Mouse (Mus musculus) myocyte (in vitro differentiated cells): ENCODE results near the gene Cbr2. TPM values are rescaled to one million over a fixed set of nuclear protein-coding genes. Genes with fewer than 3 reads are reported as not detected.

Experiments used
- H3K27me3 ChIP-seq: one replicate; pipeline ENCODE4 v1.6.1; 2011; ENCODE audit not compliant: control insufficient read depth, insufficient read depth, insufficient read length
- H3K36me3 ChIP-seq: one replicate; pipeline ENCODE4 v1.6.1; 2011; ENCODE audit not compliant: control insufficient read depth, insufficient read depth
- H3K4me2 ChIP-seq: one replicate; pipeline ENCODE4 v1.6.1; 2011; ENCODE audit warnings: low read depth, control low read depth
- H3K4me3 ChIP-seq: one replicate; pipeline ENCODE4 v1.5.1; 2011; ENCODE audit warnings: mild to moderate bottlenecking, control low read depth, moderate library complexity
- H3K79me2 ChIP-seq: one replicate; pipeline ENCODE4 v1.6.1; 2011; ENCODE audit not compliant: control insufficient read depth, insufficient read depth
- H3ac ChIP-seq: one replicate; pipeline ENCODE4 v1.6.1; 2011; ENCODE audit not compliant: control insufficient read depth, insufficient read length
- CEBPB ChIP-seq: IDR thresholded peaks from 2 replicates; pipeline ENCODE4 v1.6.1; 2011; ENCODE audit warnings: mild to moderate bottlenecking, moderate library complexity; ENCODE audit not compliant: poor library complexity, insufficient read depth, severe bottlenecking
- E2F4 ChIP-seq: IDR thresholded peaks from one replicate; pipeline ENCODE4 v1.6.1; 2011; ENCODE audit warnings: mild to moderate bottlenecking, control low read depth, moderate library complexity; ENCODE audit not compliant: insufficient read depth
- MAX ChIP-seq: IDR thresholded peaks from one replicate; pipeline ENCODE4 v1.6.1; 2011; ENCODE audit warnings: low read depth, mild to moderate bottlenecking, control low read depth
- MYOD1 ChIP-seq, 3 experiments: IDR thresholded peaks; one replicate each; pipeline ENCODE4 v1.6.1; 2011; ENCODE audit warnings: control low read depth in 2 of 3, low read depth in 2 of 3, mild to moderate bottlenecking in 2 of 3, moderate library complexity in 1 of 3; ENCODE audit not compliant: insufficient read length in 2 of 3, control insufficient read depth in 1 of 3
- MYOG ChIP-seq, 3 experiments: IDR thresholded peaks; one replicate each; pipeline ENCODE4 v1.6.1; 2011; ENCODE audit warnings: control low read depth in 2 of 3, low read depth in 2 of 3, mild to moderate bottlenecking in 2 of 3; ENCODE audit not compliant: insufficient read length in 2 of 3, control insufficient read depth in 1 of 3, insufficient read depth in 1 of 3
- POLR2A ChIP-seq: IDR thresholded peaks from one replicate; pipeline ENCODE4 v1.6.1; 2011; ENCODE audit warnings: low read depth, mild to moderate bottlenecking, control low read depth, moderate library complexity; ENCODE audit not compliant: insufficient read length
- POLR2AphosphoS2 ChIP-seq: IDR thresholded peaks from one replicate; pipeline ENCODE4 v1.6.1; 2011; ENCODE audit warnings: low read depth, control low read depth; ENCODE audit not compliant: insufficient read length
- REST ChIP-seq: IDR thresholded peaks from one replicate; pipeline ENCODE4 v1.6.1; 2011; ENCODE audit warnings: mild to moderate bottlenecking, control low read depth, moderate library complexity; ENCODE audit not compliant: insufficient read depth, insufficient read length
- SRF ChIP-seq: IDR thresholded peaks from one replicate; pipeline ENCODE4 v1.6.1; 2011; ENCODE audit warnings: low read depth; ENCODE audit not compliant: control insufficient read depth, insufficient read length
- TCF12 ChIP-seq: IDR thresholded peaks from one replicate; pipeline ENCODE4 v1.6.1; 2011; ENCODE audit warnings: mild to moderate bottlenecking, control low read depth; ENCODE audit not compliant: poor library complexity, insufficient read depth, severe bottlenecking
- TCF3 ChIP-seq: IDR thresholded peaks from one replicate; pipeline ENCODE4 v1.6.1; 2011; ENCODE audit warnings: low read depth, control low read depth; ENCODE audit not compliant: insufficient read length
- USF1 ChIP-seq: IDR thresholded peaks from one replicate; pipeline ENCODE4 v1.6.1; 2011; ENCODE audit warnings: low read depth, mild to moderate bottlenecking, control low read depth, moderate library complexity
- polyA plus RNA-seq: library from polyadenylated mRNA; unstranded; fragments of >200 nt; fragmentation: generic; extraction: Trizol; gene quantifications from one replicate; pipeline ENCODE4 v1.2.1, GENCODE M21; 2012; ENCODE audit warnings: missing spikeins

The Cbr2 gene
- polyA plus RNA-seq, 1 experiment, result 183 TPM

- Histone ChIP-seq H3K36me3 (peaks cover 7% of the 10 kb centered on the region), H3K27me3 (no peaks in the 10 kb centered on the region), H3ac (peak overlapping the region; percentile 7), H3K79me2 (no peaks in the 10 kb centered on the region), H3K4me2 (peak overlapping the region; percentile 97), H3K4me3 (peak overlapping the region; percentile 63)
- no peak for TF ChIP-seq CEBPB
- TF ChIP-seq USF1, result no peak
- no peak for TF ChIP-seq POLR2A
- no peak for TF ChIP-seq E2F4
- TF ChIP-seq TCF3, result no peak
- no peak for TF ChIP-seq MAX
- TF ChIP-seq SRF, result no peak
- no peak for TF ChIP-seq MYOD1 (IDR thresholded peaks at IDR 0.05; ENCODE audit: control insufficient read depth in 1 of 3, insufficient read length in 2 of 3, low read depth in 2 of 3)
- TF ChIP-seq POLR2AphosphoS2, result no peak
- TF ChIP-seq TCF12, result no peak
- TF ChIP-seq MYOG (IDR thresholded peaks at IDR 0.05; ENCODE audit: control insufficient read depth in 1 of 3, insufficient read depth in 1 of 3, insufficient read length in 2 of 3, low read depth in 2 of 3), result no peak
- no peak for TF ChIP-seq REST
Measured at GRCm38 (mm10) chr11:120714546-120714945, 17.4 kb downstream of the Cbr2 start.

- Histone ChIP-seq H3K4me2 (peak within 1 kb of the TSS; percentile 97), H3K27me3 (no peaks in the 10 kb centered on the region), H3ac (peak within 1 kb of the TSS; percentile 7), H3K36me3 (peaks cover 7% of the 10 kb centered on the region), H3K79me2 (no peaks in the 10 kb centered on the region), H3K4me3 (peak within 1 kb of the TSS; percentile 63)
- TF ChIP-seq TCF3 (no peak), SRF (peak; percentile 53), TCF12 (no peak), USF1 (no peak), MAX (no peak), MYOG (IDR thresholded peaks at IDR 0.05; ENCODE audit: control insufficient read depth in 1 of 3, insufficient read depth in 1 of 3, insufficient read length in 2 of 3, low read depth in 2 of 3) (no peak), POLR2A (peak; percentile 56), REST (no peak), POLR2AphosphoS2 (peak; percentile 46), E2F4 (peak; percentile 67), CEBPB (no peak), MYOD1 (IDR thresholded peaks at IDR 0.05; ENCODE audit: control insufficient read depth in 1 of 3, insufficient read length in 2 of 3, low read depth in 2 of 3) (peak in 1 of 3 experiments; percentile 7)
Measured at GRCm38 (mm10) chr11:120713580-120714518, 18.1 kb downstream of the Cbr2 start, which contains the start of the genes Cenpx and Lrrc45. TSS of gene Cenpx (minus strand) at chr11:120713738. TSS of gene Lrrc45 (plus strand) at chr11:120713925.

DNA sequence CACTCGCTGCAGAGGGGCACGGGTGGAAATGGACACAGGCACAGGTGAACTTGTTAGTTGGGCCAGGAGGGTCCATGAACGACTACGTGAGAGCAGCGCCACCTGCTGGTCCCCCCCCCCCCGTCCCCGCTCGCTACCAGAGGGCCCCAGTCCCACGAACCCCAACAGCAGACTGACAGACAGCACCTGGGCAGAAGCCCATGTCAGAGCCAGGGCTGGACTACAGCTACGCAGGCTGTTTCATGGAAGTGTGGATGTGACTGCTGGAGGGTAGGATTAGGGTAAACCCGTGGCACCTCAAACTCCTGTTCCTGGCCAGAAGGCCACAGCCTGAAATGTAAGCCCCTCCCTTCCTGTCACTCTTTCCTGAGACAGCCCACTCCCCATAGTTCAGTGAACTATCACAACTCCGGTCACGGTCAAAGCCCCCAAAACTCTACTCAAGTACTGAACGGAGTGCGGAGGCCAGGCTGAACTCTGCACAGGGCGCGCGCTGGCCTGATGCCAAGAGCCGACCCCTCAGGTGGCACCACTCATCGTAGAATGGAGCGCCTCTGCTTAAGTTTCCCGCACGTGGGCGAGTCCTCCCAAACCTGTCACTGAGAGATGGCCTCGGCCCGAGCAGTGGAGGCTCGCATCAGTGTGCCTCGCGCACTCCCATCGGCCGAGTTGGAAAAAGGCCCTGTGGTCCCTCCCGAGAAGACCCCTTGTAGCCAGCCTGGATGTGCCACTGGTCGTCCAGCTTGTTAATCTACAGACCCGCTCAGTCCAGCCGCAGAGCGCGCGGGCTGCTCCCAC, 18.9 kb downstream of the Cbr2 start:
- Histone ChIP-seq H3ac (peak overlapping the region; percentile 7), H3K79me2 (no peaks in the 10 kb centered on the region), H3K4me3 (peak overlapping the region; percentile 63), H3K36me3 (peaks cover 7% of the 10 kb centered on the region), H3K4me2 (peak overlapping the region; percentile 91), H3K27me3 (no peaks in the 10 kb centered on the region)
- TF ChIP-seq REST (no peak), TCF3 (no peak), SRF (no peak), E2F4 (no peak), MYOG (IDR thresholded peaks at IDR 0.05; ENCODE audit: control insufficient read depth in 1 of 3, insufficient read depth in 1 of 3, insufficient read length in 2 of 3, low read depth in 2 of 3) (no peak), MYOD1 (IDR thresholded peaks at IDR 0.05; ENCODE audit: control insufficient read depth in 1 of 3, insufficient read length in 2 of 3, low read depth in 2 of 3) (peak in 2 of 3 experiments; percentile 6 to 22), CEBPB (no peak), TCF12 (no peak), POLR2A (no peak), USF1 (no peak), MAX (no peak), POLR2AphosphoS2 (peak; percentile 69)

DNA sequence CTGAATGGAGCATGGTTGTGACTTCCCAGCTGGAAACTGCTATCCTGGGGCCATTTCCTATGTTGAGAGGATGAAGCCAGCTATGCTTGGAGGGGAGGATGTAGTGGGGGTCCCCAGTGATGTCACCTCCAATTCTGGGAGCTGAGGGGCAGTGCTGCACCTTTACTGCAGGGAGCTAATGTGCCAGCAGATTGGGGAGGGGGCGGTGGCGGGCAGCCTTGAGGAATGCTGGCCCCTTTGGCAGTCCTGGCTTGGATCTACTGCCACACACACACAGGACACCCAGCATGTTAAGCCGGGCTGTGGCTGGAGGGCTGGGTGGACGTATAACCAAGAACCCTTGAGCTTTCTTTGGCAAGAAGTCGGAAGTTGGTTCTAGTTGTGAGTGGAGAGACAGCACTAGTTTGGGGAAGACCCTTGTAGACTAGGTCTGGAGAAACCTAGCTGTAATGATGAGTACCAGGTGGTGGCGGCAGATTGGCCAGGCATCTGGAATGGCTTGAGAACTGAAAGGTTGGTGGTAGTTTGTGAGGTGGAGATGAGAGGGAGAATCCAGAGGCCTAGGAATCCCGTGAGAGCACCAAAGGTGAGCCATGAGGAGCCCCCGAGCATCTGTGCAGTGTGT, 19.8 kb downstream of the Cbr2 start:
- Histone ChIP-seq H3ac (no peak overlapping the region), H3K36me3 (peaks cover 7% of the 10 kb centered on the region), H3K79me2 (no peaks in the 10 kb centered on the region), H3K4me3 (peak overlapping the region; percentile 63), H3K27me3 (no peaks in the 10 kb centered on the region), H3K4me2 (no peak overlapping the region)
- no peak for TF ChIP-seq POLR2A
